Mouse (Mus musculus) pancreas, adult 10 weeks (tissue): ENCODE measurements around the gene Stx19. TPM values are rescaled to one million over a fixed set of nuclear protein-coding genes. Genes with fewer than 3 reads are reported as not detected.

ENCODE experiments used
- polyA plus RNA-seq: library from polyadenylated mRNA; stranded (reverse); fragments of 350-450 nt; fragmentation: Illumina TruSeq; extraction: RNeasy Lipid Tissue Mini Kit (QIAGEN cat#74804); gene quantifications from one replicate; pipeline ENCODE4 v1.2.3, GENCODE M21; 2015; ENCODE audit warnings: low read depth, low replicate concordance; ENCODE audit not compliant: insufficient read depth

Gene Stx19
- polyA plus RNA-seq, result not detected

DNA sequence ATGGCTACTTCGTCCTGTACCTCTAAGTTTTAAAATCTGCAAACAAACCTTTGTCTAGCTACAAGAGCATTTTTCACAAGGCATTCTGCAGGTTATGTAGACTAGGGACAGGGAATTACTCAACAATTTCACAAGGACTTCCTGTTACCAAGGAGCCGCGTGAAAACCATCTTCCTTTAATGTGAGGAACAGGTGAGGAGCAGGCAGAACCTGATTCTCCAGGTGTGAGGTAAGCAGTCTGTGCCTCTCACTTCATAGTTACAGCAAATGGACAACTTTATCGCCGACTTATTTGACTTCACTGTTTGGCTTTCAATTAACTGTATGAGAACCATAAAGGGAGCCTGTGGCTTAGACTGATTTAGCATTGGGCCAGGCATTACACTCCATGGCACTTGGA, at the start of gene Stx19:
Stx19 (plus strand) TSS at position 186 of the 400 bp plus-strand sequence.

DNA sequence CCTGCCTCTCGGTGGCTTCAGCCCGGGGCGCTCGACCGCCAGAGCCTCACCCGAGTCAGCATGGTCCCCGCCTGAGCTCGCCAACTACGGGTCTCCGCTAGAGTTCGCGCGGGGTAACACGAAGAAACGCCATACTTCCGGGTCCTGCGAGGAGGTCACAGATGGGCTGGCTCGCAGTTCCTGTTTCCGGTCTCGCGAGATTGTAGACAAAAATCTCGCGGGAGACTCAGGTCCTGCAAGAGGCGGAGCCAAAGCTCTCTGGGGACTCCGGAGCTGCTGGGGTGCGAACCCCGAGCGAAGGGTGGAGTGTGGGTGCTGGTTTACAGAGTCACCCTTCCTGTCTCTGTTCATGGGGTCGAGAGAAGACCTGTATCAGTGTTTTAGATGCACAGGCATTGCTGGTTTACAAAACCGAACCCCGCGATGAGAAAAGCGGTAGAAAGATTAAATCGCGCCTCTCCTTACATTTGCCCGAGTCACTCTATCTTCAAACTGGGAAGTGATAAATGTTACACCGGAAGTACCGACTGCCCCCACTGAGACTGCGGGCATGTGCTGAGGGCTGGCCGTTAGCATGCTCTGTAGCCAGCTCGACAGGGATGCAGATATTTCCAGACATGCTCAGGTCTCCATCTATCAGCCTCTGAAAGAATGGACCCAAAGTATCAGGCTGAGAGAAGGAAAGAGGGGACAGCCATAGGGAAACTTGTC, 27.7 kb upstream of the Stx19 start, which contains the start of gene Nsun3:
Nsun3 (minus strand) TSS at position 198 of the 711 bp plus-strand sequence.

DNA sequence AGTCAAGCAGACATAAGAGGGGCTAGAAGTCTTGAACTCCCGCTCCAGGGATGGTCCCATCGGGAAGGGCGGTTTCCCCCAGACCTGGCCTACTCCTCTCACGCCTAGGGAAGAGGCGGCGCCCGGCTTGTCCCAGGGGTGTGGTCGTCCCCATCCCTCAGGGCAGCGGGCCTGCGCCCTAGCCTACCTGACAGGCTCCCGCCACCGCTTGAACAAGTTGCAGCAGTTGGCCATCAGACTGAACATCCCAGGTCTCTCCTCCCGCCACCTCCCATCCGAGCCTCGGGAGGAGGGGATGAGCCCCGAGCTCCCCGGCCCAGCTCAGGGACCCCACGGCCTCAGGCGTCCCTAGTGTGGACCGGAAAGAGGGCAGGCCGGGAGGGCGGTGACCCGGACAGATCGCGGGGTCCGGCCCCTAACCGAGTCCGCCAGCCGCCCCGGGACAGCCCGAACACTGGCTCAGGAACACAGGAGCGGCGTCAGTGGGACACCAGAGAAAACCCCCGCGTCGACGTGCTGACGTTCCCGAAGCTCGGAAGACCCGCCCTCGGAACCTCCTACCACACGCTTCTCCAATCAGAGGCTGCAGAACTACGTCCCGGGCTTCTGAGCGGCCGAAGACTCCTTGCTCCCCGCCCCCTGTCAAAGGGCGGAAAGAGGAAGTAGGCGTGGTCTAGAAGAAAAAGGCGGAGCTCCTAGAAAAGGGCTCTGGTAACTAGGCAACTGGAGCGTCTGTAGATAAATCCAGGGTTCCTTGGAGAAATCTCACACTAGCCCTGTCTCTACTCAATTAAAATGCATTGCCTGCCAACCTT, 32.2 kb downstream of the Stx19 start, which contains the start of gene Arl13b:
Arl13b (minus strand) TSS at position 543 of the 815 bp plus-strand sequence.

DNA sequence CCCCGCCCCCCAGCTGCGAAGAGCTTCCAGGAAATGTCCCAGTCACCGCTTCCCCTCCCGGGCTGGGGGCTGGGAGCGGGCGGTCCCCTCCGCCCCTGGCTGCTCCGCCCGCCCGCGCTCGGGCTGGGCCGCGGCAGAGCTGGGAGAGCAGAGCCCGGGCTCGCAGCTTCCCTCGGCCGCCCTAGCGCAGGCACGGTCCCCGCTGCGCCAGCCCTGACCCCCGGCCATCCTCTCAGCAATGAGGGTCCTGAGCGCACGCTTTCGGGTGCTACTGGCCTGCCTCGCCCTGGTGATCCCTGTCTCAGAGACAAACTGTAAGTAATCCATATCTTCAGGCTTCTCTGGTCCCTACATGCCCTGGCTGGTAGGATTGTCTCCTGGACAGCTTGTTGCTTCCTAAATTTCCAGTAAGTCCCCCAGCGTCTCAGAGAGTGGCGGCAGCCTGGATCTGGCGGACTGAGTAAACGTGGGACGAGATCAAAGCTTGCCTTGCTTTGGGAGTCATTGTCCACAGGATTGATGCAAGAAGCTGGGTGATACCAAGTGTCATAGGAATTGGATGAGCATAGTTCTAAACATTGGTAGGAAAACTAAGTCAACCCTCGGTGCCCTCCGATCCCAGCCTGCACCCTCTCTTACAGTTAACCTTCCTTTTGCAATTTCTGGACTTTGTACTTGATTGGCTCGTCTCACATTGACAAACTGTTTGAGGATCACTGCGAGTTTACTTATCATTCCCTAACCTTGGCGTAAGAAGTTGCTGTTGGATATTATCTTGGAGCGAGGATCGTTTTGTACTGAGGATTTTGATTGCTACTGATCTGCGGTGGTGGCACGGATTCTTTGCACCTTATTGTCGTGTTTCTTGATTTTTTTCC, 40.0 kb downstream of the Stx19 start, which contains the start of gene Pros1:
Pros1 (plus strand) TSS at position 117 of the 878 bp plus-strand sequence.

Other genes with a start within 250 kb of the Stx19 start
- 1.6 TPM for gene Nsun3, start 27.9 kb upstream of the Stx19 start, polyA plus RNA-seq
- 2.9 TPM for gene Arl13b, start 32.4 kb downstream of the Stx19 start, polyA plus RNA-seq
- 12.8 TPM for gene Pros1, start 39.6 kb downstream of the Stx19 start, polyA plus RNA-seq